Mouse (Mus musculus): ENCODE measurements at regions not wholly inside any gene's neighbourhood (a gene's known extent, or its start where the extent isn't known, plus 50 kb on each side); places are given as distances from the start of the nearest gene placed in this dataset.

- H3K36me3 ChIP-seq (ENCODE audit: control insufficient read depth, insufficient read depth, low read length), result no peaks in the 10 kb centered on the region
- DNase-seq, result no peak
- WGBS, result 87% methylated on average over 2 of the region's 2 CpGs
- no peak overlapping the region for H3K27ac ChIP-seq (ENCODE audit: insufficient read depth, low read depth, low read length)
- no peaks in the 10 kb centered on the region for H3K27me3 ChIP-seq (replicated peaks; ENCODE audit: control insufficient read depth, insufficient read depth, low read length)
- no peaks in the 10 kb centered on the region for H3K4me1 ChIP-seq (ENCODE audit: control insufficient read depth, insufficient read depth, low read length)
- no peak overlapping the region for H3K4me3 ChIP-seq (ENCODE audit: insufficient read depth, low read depth, low read length)
- TF ChIP-seq POLR2A (IDR thresholded peaks at IDR 0.05; ENCODE audit: low read depth, low read length), result no peak
- TF ChIP-seq CTCF (conservative IDR thresholded peaks at IDR 0.05; ENCODE audit: insufficient read depth, insufficient read length, low read depth, low read length), result no peak
Observed at GRCm38 (mm10) chr6:51087806-51088205, 344.7 kb upstream of the Nfe2l3 start.

- no peak for DNase-seq
- WGBS, result 54% methylated on average over 6 of the region's 6 CpGs
- no peaks in the 10 kb centered on the region for H3K36me3 ChIP-seq (ENCODE audit: control insufficient read depth, insufficient read depth, low read length)
Observed at GRCm38 (mm10) chr6:51088641-51089372, 343.7 kb upstream of the Nfe2l3 start.

GRCm38 (mm10) chr6:51093196-51093595, 339.3 kb upstream of the Nfe2l3 start:
- no peak overlapping the region for H3K4me3 ChIP-seq (ENCODE audit: insufficient read depth, low read depth, low read length)
- no peak for DNase-seq
- TF ChIP-seq POLR2A (IDR thresholded peaks at IDR 0.05; ENCODE audit: low read depth, low read length) (no peak), CTCF (conservative IDR thresholded peaks at IDR 0.05; ENCODE audit: insufficient read depth, insufficient read length, low read depth, low read length) (no peak)
- WGBS, result 93% methylated on average over 4 of the region's 4 CpGs
- H3K27ac ChIP-seq (ENCODE audit: insufficient read depth, low read depth, low read length), result no peak overlapping the region
- H3K27me3 ChIP-seq (replicated peaks; ENCODE audit: control insufficient read depth, insufficient read depth, low read length), result no peaks in the 10 kb centered on the region
- H3K36me3 ChIP-seq (ENCODE audit: control insufficient read depth, insufficient read depth, low read length), result no peaks in the 10 kb centered on the region
- H3K4me1 ChIP-seq (ENCODE audit: control insufficient read depth, insufficient read depth, low read length), result no peaks in the 10 kb centered on the region

More at GRCm38 (mm10) chr6:51088641-51089372, 343.7 kb upstream of the Nfe2l3 start:
- TF ChIP-seq CTCF (conservative IDR thresholded peaks at IDR 0.05; ENCODE audit: insufficient read depth, insufficient read length, low read depth, low read length) (no peak), POLR2A (IDR thresholded peaks at IDR 0.05; ENCODE audit: low read depth, low read length) (no peak)
- Histone ChIP-seq H3K4me1 (ENCODE audit: control insufficient read depth, insufficient read depth, low read length) (no peaks in the 10 kb centered on the region), H3K4me3 (ENCODE audit: insufficient read depth, low read depth, low read length) (no peak overlapping the region), H3K27me3 (replicated peaks; ENCODE audit: control insufficient read depth, insufficient read depth, low read length) (no peaks in the 10 kb centered on the region), H3K27ac (ENCODE audit: insufficient read depth, low read depth, low read length) (no peak overlapping the region)

- H3K36me3 ChIP-seq (ENCODE audit: control insufficient read depth, insufficient read depth, low read length), result no peaks in the 10 kb centered on the region
- TF ChIP-seq CTCF (conservative IDR thresholded peaks at IDR 0.05; ENCODE audit: insufficient read depth, insufficient read length, low read depth, low read length), result no peak
- TF ChIP-seq POLR2A (IDR thresholded peaks at IDR 0.05; ENCODE audit: low read depth, low read length), result no peak
- no peaks in the 10 kb centered on the region for H3K27me3 ChIP-seq (replicated peaks; ENCODE audit: control insufficient read depth, insufficient read depth, low read length)
- WGBS, result 85% methylated on average over 10 of the region's 10 CpGs
- no peak for DNase-seq
- H3K4me3 ChIP-seq (ENCODE audit: insufficient read depth, low read depth, low read length), result no peak overlapping the region
- no peaks in the 10 kb centered on the region for H3K4me1 ChIP-seq (ENCODE audit: control insufficient read depth, insufficient read depth, low read length)
- no peak overlapping the region for H3K27ac ChIP-seq (ENCODE audit: insufficient read depth, low read depth, low read length)
Observed at GRCm38 (mm10) chr6:51094304-51094703, 338.2 kb upstream of the Nfe2l3 start.

- Histone ChIP-seq H3K4me1 (ENCODE audit: control insufficient read depth, insufficient read depth, low read length) (no peaks in the 10 kb centered on the region), H3K4me3 (ENCODE audit: insufficient read depth, low read depth, low read length) (no peak overlapping the region), H3K27me3 (replicated peaks; ENCODE audit: control insufficient read depth, insufficient read depth, low read length) (no peaks in the 10 kb centered on the region), H3K27ac (ENCODE audit: insufficient read depth, low read depth, low read length) (no peak overlapping the region), H3K36me3 (ENCODE audit: control insufficient read depth, insufficient read depth, low read length) (no peaks in the 10 kb centered on the region)
- WGBS, result 34% methylated on average over 6 of the region's 6 CpGs
- no peak for DNase-seq
- TF ChIP-seq POLR2A (IDR thresholded peaks at IDR 0.05; ENCODE audit: low read depth, low read length) (no peak), CTCF (conservative IDR thresholded peaks at IDR 0.05; ENCODE audit: insufficient read depth, insufficient read length, low read depth, low read length) (no peak)
Observed at GRCm38 (mm10) chr6:51097488-51097887, 335.0 kb upstream of the Nfe2l3 start.

- Histone ChIP-seq H3K36me3 (ENCODE audit: control insufficient read depth, insufficient read depth, low read length) (no peaks in the 10 kb centered on the region), H3K27me3 (replicated peaks; ENCODE audit: control insufficient read depth, insufficient read depth, low read length) (no peaks in the 10 kb centered on the region), H3K4me1 (ENCODE audit: control insufficient read depth, insufficient read depth, low read length) (no peaks in the 10 kb centered on the region), H3K4me3 (ENCODE audit: insufficient read depth, low read depth, low read length) (no peak overlapping the region), H3K27ac (ENCODE audit: insufficient read depth, low read depth, low read length) (no peak overlapping the region)
- WGBS, result 83% methylated on average over 4 of the region's 4 CpGs
- no peak for TF ChIP-seq POLR2A (IDR thresholded peaks at IDR 0.05; ENCODE audit: low read depth, low read length)
- TF ChIP-seq CTCF (conservative IDR thresholded peaks at IDR 0.05; ENCODE audit: insufficient read depth, insufficient read length, low read depth, low read length), result no peak
- DNase-seq, result no peak
Observed at GRCm38 (mm10) chr6:51100341-51100740, 332.1 kb upstream of the Nfe2l3 start.

- Histone ChIP-seq H3K27me3 (replicated peaks; ENCODE audit: control insufficient read depth, insufficient read depth, low read length) (no peaks in the 10 kb centered on the region), H3K36me3 (ENCODE audit: control insufficient read depth, insufficient read depth, low read length) (no peaks in the 10 kb centered on the region), H3K4me3 (ENCODE audit: insufficient read depth, low read depth, low read length) (no peak overlapping the region), H3K4me1 (ENCODE audit: control insufficient read depth, insufficient read depth, low read length) (no peaks in the 10 kb centered on the region), H3K27ac (ENCODE audit: insufficient read depth, low read depth, low read length) (no peak overlapping the region)
- 64% methylated on average over 4 of the region's 4 CpGs for WGBS
- no peak for DNase-seq
- TF ChIP-seq CTCF (conservative IDR thresholded peaks at IDR 0.05; ENCODE audit: insufficient read depth, insufficient read length, low read depth, low read length), result no peak
- no peak for TF ChIP-seq POLR2A (IDR thresholded peaks at IDR 0.05; ENCODE audit: low read depth, low read length)
Observed at GRCm38 (mm10) chr6:51103236-51103635, 329.2 kb upstream of the Nfe2l3 start.

Data from kidney, adult 2 months (tissue).